Mouse (Mus musculus): ENCODE measurements around the gene Pdia5. TPM values are rescaled to one million over a fixed set of nuclear protein-coding genes. Genes with fewer than 3 reads are reported as not detected.

Pdia5 gene
- polyA plus RNA-seq, 1 experiment from 2014 or later = 18.4 TPM

- Histone ChIP-seq H3K27me3 (ENCODE audit: insufficient read depth, low read length) (no peaks in the 10 kb centered on the region), H3K27ac (ENCODE audit: low read depth) (no peak overlapping the region), H3K4me2 (no peak overlapping the region), H3K9ac (no peak overlapping the region), H3K4me1 (ENCODE audit: insufficient read depth) (no peaks in the 10 kb centered on the region), H3K9me3 (ENCODE audit: low read depth, low read length) (no peaks in the 10 kb centered on the region), H3K4me3 (ENCODE audit: low read depth, low read length) (no peak overlapping the region), H3K36me3 (ENCODE audit: insufficient read depth) (no peaks in the 10 kb centered on the region)
- DNase-seq (no peak), ATAC-seq (ENCODE audit: insufficient read depth) (no peak)
- 72% methylated on average over 8 of the region's 8 CpGs for WGBS
- TF ChIP-seq CTCF (IDR thresholded peaks at IDR 0.05; ENCODE audit: low read depth) = no peak
Observed at GRCm38 (mm10) chr16:35470983-35471382, 19.7 kb downstream of the Pdia5 start.

GRCm38 (mm10) chr16:35470096-35470495, 20.6 kb downstream of the Pdia5 start:
- H3K27me3 ChIP-seq (ENCODE audit: insufficient read depth, low read length) = no peaks in the 10 kb centered on the region
- 49% methylated on average over 8 of the region's 8 CpGs for WGBS
- H3K9ac ChIP-seq = no peak overlapping the region
- no peak overlapping the region for H3K4me3 ChIP-seq (ENCODE audit: low read depth, low read length)
- 0 out of 2 replicates have a peak, but pooled peaks cover 3% of the 10 kb centered on the region for H3K36me3 ChIP-seq (ENCODE audit: insufficient read depth)
- H3K9me3 ChIP-seq (ENCODE audit: low read depth, low read length) = no peaks in the 10 kb centered on the region
- no peaks in the 10 kb centered on the region for H3K4me1 ChIP-seq (ENCODE audit: insufficient read depth)
- H3K27ac ChIP-seq (ENCODE audit: low read depth) = no peak overlapping the region
- no peak overlapping the region for H3K4me2 ChIP-seq
- TF ChIP-seq CTCF (IDR thresholded peaks at IDR 0.05; ENCODE audit: low read depth) = no peak
- ATAC-seq (ENCODE audit: insufficient read depth) (no peak), DNase-seq (peak; percentile 53)

- 81% methylated on average over 6 of the region's 6 CpGs for WGBS
- H3K27ac ChIP-seq (ENCODE audit: low read depth) = no peak overlapping the region
- ATAC-seq (ENCODE audit: insufficient read depth) = no peak
Observed at GRCm38 (mm10) chr16:35469016-35469415, 21.7 kb downstream of the Pdia5 start.

DNA sequence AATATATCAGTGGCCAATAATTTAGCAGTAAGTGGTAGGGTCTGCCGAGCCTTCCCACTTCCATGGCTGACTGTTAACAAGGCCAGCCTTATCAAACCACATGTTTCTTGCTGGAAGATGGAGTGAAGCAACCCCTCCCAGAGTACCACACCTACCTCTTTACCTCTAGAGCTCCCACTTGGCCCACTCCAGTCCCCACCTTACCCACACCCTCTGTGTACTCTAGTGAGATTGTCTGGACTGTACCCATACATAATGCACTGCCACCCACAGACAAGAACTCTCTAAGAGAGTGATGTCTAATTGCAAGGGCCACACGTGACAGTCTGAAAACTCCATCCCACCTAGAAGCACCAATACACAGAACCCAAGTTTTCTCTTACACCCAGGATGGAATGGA, 23.6 kb downstream of the Pdia5 start:
- WGBS = 80% methylated on average over 2 of the region's 2 CpGs
- H3K36me3 ChIP-seq (ENCODE audit: insufficient read depth) = peaks cover 12% of the 10 kb centered on the region; the same call in 1 of the 2 replicates

More at GRCm38 (mm10) chr16:35469016-35469415, 21.7 kb downstream of the Pdia5 start:
- Histone ChIP-seq H3K4me1 (ENCODE audit: insufficient read depth) (no peaks in the 10 kb centered on the region), H3K36me3 (ENCODE audit: insufficient read depth) (peaks cover 8% of the 10 kb centered on the region; the same call in 1 of the 2 replicates), H3K9me3 (ENCODE audit: low read depth, low read length) (no peaks in the 10 kb centered on the region), H3K27me3 (ENCODE audit: insufficient read depth, low read length) (no peaks in the 10 kb centered on the region), H3K9ac (no peak overlapping the region), H3K4me2 (no peak overlapping the region), H3K4me3 (ENCODE audit: low read depth, low read length) (no peak overlapping the region)
- DNase-seq = no peak
- no peak for TF ChIP-seq CTCF (IDR thresholded peaks at IDR 0.05; ENCODE audit: low read depth)

GRCm38 (mm10) chr16:35465808-35466351, 24.8 kb downstream of the Pdia5 start:
- Histone ChIP-seq H3K27ac (ENCODE audit: low read depth) (no peak overlapping the region), H3K9me3 (ENCODE audit: low read depth, low read length) (no peaks in the 10 kb centered on the region), H3K4me2 (no peak overlapping the region), H3K36me3 (ENCODE audit: insufficient read depth) (peaks cover 12% of the 10 kb centered on the region; the same call in 1 of the 2 replicates), H3K4me1 (ENCODE audit: insufficient read depth) (no peaks in the 10 kb centered on the region), H3K9ac (no peak overlapping the region), H3K4me3 (ENCODE audit: low read depth, low read length) (no peak overlapping the region), H3K27me3 (ENCODE audit: insufficient read depth, low read length) (no peaks in the 10 kb centered on the region)
- WGBS = 76% methylated on average over 4 of the region's 4 CpGs
- TF ChIP-seq CTCF (IDR thresholded peaks at IDR 0.05; ENCODE audit: low read depth) = no peak
- DNase-seq (no peak), ATAC-seq (ENCODE audit: insufficient read depth) (no peak)

More for the DNA sequence above, 23.6 kb downstream of the Pdia5 start:
- no peak for TF ChIP-seq CTCF (IDR thresholded peaks at IDR 0.05; ENCODE audit: low read depth)
- ATAC-seq (ENCODE audit: insufficient read depth) (no peak), DNase-seq (no peak)
- Histone ChIP-seq H3K9me3 (ENCODE audit: low read depth, low read length) (no peaks in the 10 kb centered on the region), H3K27ac (ENCODE audit: low read depth) (no peak overlapping the region), H3K4me2 (no peak overlapping the region), H3K4me3 (ENCODE audit: low read depth, low read length) (no peak overlapping the region), H3K27me3 (ENCODE audit: insufficient read depth, low read length) (no peaks in the 10 kb centered on the region), H3K4me1 (ENCODE audit: insufficient read depth) (no peaks in the 10 kb centered on the region), H3K9ac (no peak overlapping the region)

- Histone ChIP-seq H3K9ac (no peak overlapping the region), H3K4me3 (ENCODE audit: low read depth, low read length) (no peak overlapping the region), H3K27ac (ENCODE audit: low read depth) (no peak overlapping the region), H3K4me1 (ENCODE audit: insufficient read depth) (no peaks in the 10 kb centered on the region), H3K4me2 (no peak overlapping the region), H3K36me3 (ENCODE audit: insufficient read depth) (peaks cover 12% of the 10 kb centered on the region; the same call in 1 of the 2 replicates), H3K27me3 (ENCODE audit: insufficient read depth, low read length) (no peaks in the 10 kb centered on the region), H3K9me3 (ENCODE audit: low read depth, low read length) (no peaks in the 10 kb centered on the region)
- DNase-seq = no peak
- TF ChIP-seq CTCF (IDR thresholded peaks at IDR 0.05; ENCODE audit: low read depth) = no peak
- no peak for ATAC-seq (ENCODE audit: insufficient read depth)
- 85% methylated on average over 12 of the region's 12 CpGs for WGBS
Observed at GRCm38 (mm10) chr16:35464686-35465308, 25.9 kb downstream of the Pdia5 start.

DNA sequence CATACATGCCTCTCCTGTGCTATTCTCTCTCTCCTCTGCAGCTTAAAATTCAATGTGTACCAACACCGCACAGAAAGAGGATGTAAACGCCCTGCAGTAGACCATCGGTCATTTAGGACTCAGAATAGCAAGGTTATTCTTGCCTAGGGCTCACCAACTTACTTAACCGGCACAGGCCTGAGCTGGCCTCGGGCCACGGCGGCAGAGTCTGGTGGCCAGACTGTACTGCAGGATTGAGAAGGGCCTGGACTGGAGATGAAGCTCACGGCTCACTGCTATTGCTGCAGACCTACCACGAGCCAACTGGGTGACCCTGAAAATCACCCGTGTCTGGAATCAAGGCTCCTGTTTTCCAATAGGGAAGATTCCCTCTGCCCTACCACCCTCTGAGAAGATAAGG, 27.0 kb downstream of the Pdia5 start:
- 90% methylated on average over 10 of the region's 10 CpGs for WGBS

More for the DNA sequence above, 27.0 kb downstream of the Pdia5 start:
- H3K4me2 ChIP-seq = no peak overlapping the region
- no peak overlapping the region for H3K4me3 ChIP-seq (ENCODE audit: low read depth, low read length)
- DNase-seq (no peak), ATAC-seq (ENCODE audit: insufficient read depth) (no peak)
- no peak overlapping the region for H3K27ac ChIP-seq (ENCODE audit: low read depth)
- no peak overlapping the region for H3K9ac ChIP-seq
- no peak for TF ChIP-seq CTCF (IDR thresholded peaks at IDR 0.05; ENCODE audit: low read depth)
- H3K9me3 ChIP-seq (ENCODE audit: low read depth, low read length) = no peaks in the 10 kb centered on the region
- H3K27me3 ChIP-seq (ENCODE audit: insufficient read depth, low read length) = no peaks in the 10 kb centered on the region
- H3K4me1 ChIP-seq (ENCODE audit: insufficient read depth) = no peaks in the 10 kb centered on the region
- H3K36me3 ChIP-seq (ENCODE audit: insufficient read depth) = peaks cover 12% of the 10 kb centered on the region; the same call in 1 of the 2 replicates
